Mouse (Mus musculus) liver, adult 2 months (tissue): ENCODE measurements around the gene Aacs. TPM values are rescaled to one million over a fixed set of nuclear protein-coding genes. Genes with fewer than 3 reads are reported as not detected.
"Not testable (repeated sequence)": the region's sequence is repeated elsewhere in the genome, so short reads cannot be mapped to it uniquely, and the experiment has no call there.

Experiments
- DNase-seq: peaks from one replicate; pipeline ENCODE4 v3.0.0-alpha.2; 2011; ENCODE audit warnings: low read depth, low spot score; ENCODE audit errors: extremely low read depth
- H3K27ac ChIP-seq: fragments of 200-500 bp; replicated peaks from 2 replicates; pipeline ENCODE4 v1.5.1; 2012; ENCODE audit warnings: low read depth, mild to moderate bottlenecking, control low read depth, inconsistent platforms, low read length; ENCODE audit not compliant: insufficient read depth
- H3K27me3 ChIP-seq: fragments of 200-500 bp; 2 replicates; pipeline ENCODE4 v1.6.1; 2012; ENCODE audit warnings: mild to moderate bottlenecking, moderate library complexity, low read length, inconsistent platforms; ENCODE audit not compliant: control insufficient read depth, insufficient read depth
- H3K36me3 ChIP-seq: fragments of 200-500 bp; 2 replicates; pipeline ENCODE4 v1.6.1; 2012; ENCODE audit warnings: low read length, inconsistent platforms; ENCODE audit not compliant: control insufficient read depth, insufficient read depth
- H3K4me1 ChIP-seq: fragments of 200-500 bp; 2 replicates; pipeline ENCODE4 v1.6.1; 2011; ENCODE audit warnings: low read length; ENCODE audit not compliant: control insufficient read depth, insufficient read depth
- H3K4me3 ChIP-seq: fragments of 200-500 bp; 2 replicates; pipeline ENCODE4 v1.5.1; 2011; ENCODE audit warnings: low read depth, mild to moderate bottlenecking, control low read depth, low read length, moderate library complexity; ENCODE audit not compliant: insufficient read depth
- H3K79me2 ChIP-seq: fragments of 200-500 bp; 2 replicates; pipeline ENCODE4 v1.6.1; 2012; ENCODE audit warnings: inconsistent platforms, mild to moderate bottlenecking, low read length, moderate library complexity; ENCODE audit not compliant: control insufficient read depth, insufficient read depth
- H3K9ac ChIP-seq: fragments of 200-500 bp; 2 replicates; pipeline ENCODE4 v1.6.1; 2012; ENCODE audit warnings: low read depth, mild to moderate bottlenecking, control low read depth, inconsistent platforms, low read length
- CTCF ChIP-seq: fragments of 200-500 bp; IDR thresholded peaks from 2 replicates; pipeline ENCODE4 v1.5.1; 2011; ENCODE audit warnings: low read depth, low read length, control low read depth
- POLR2A ChIP-seq: fragments of 200-500 bp; IDR thresholded peaks from 2 replicates; pipeline ENCODE4 v1.6.1; 2011; ENCODE audit warnings: low read length, control low read depth; ENCODE audit not compliant: insufficient read depth; ENCODE audit errors: extremely low read depth
- WGBS: fragments of 180-500 bp; shearing (Covaris S2); methylation state at CpG from one replicate; pipeline ENCODE4 v1.1.7; 2018; 5-methylcytosine and 5-hydroxymethylcytosine counted together
- polyA plus RNA-seq: library from polyadenylated mRNA; depleted of rRNA; stranded (reverse); fragments of >200 nt; gene quantifications from 2 replicates; pipeline ENCODE4 v1.2.3, GENCODE M21; 2012; rRNA removed
- total RNA-seq: library from RNA; depleted of rRNA; stranded (reverse); fragments of >200 nt; gene quantifications from 2 replicates; pipeline ENCODE4 v1.2.3, GENCODE M21; 2014; rRNA removed

Aacs gene
- 29.3 and 40.9 TPM in 2 replicates for total RNA-seq
- 66.8 and 190 TPM in 2 replicates for polyA plus RNA-seq

DNA sequence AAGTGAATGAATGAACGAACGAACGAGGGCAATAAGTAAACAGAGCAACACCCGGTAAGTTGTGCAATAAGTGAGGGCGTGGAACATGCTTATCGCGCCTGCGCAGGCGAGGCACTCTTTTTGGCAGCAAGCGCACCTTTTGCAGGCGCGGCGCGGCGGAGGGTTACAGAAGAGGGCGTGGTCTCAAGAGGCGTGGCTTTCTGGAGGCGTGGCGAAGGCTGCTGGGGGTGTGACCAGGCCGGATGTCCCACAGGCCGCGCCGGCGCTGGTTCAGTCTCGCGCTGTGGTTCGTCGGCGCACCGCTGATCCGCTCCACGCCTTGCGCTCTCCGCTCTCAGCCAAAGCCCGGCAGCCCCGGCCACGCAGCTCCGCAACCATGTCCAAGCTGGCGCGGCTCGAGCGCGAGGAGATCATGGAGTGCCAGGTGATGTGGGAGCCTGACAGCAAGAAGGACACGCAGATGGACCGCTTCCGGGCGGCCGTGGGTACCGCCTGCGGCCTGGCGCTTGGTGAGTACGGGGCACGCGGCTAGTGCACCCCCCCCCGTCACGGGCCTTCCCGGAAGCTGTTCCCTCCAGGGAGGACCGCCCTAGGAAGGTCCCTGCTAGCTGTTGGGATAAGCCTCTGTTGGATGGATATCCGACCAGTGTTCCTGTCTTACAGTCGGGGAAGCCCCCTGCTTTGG is at the start of gene Aacs:
Gene Aacs (plus strand): TSS at position 214 of the 685 bp plus-strand sequence.
- peak; percentile 95 for DNase-seq
- Histone ChIP-seq H3K79me2 (peaks cover 37% of the 10 kb centered on the region), H3K4me3 (peak within 1 kb of the TSS; percentile 89), H3K27ac (peak within 1 kb of the TSS; percentile 80), H3K9ac (peak within 1 kb of the TSS; percentile 94), H3K27me3 (no peaks in the 10 kb centered on the region), H3K4me1 (peaks cover 29% of the 10 kb centered on the region), H3K36me3 (peaks cover 2% of the 10 kb centered on the region)
- no peak for TF ChIP-seq CTCF
- TF ChIP-seq POLR2A, result peak; percentile 99
- WGBS, result under 1% methylated on average over 60 of the region's 60 CpGs

DNA sequence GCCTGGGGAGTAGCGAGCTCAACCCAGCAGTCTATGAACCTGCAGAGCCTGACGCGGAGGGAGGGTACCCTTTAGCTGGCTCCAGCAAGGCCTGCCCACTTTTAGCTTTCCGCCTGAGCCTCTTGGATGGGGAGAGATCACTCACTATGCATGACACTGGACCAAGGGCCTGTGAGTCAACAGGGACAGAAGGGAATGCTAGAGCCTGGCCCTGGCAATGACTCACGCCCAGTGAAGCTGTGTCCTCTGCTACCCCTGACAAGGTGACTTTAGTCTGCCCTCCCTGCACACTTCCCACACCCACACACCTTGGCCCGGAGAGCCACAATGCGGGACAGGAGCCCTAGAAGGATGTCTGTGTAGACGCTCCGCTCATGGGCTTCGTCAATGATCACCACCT is 49.3 kb upstream of the Aacs start:
- Histone ChIP-seq H3K4me1 (no peaks in the 10 kb centered on the region), H3K9ac (no peak overlapping the region), H3K27ac (no peak overlapping the region), H3K79me2 (no peaks in the 10 kb centered on the region), H3K27me3 (no peaks in the 10 kb centered on the region), H3K36me3 (peaks cover 3% of the 10 kb centered on the region; the same call in 1 of the 2 replicates), H3K4me3 (no peak overlapping the region)
- no peak for TF ChIP-seq POLR2A
- TF ChIP-seq CTCF, result no peak
- no peak for DNase-seq
- 95% methylated on average over 10 of the region's 10 CpGs for WGBS

DNA sequence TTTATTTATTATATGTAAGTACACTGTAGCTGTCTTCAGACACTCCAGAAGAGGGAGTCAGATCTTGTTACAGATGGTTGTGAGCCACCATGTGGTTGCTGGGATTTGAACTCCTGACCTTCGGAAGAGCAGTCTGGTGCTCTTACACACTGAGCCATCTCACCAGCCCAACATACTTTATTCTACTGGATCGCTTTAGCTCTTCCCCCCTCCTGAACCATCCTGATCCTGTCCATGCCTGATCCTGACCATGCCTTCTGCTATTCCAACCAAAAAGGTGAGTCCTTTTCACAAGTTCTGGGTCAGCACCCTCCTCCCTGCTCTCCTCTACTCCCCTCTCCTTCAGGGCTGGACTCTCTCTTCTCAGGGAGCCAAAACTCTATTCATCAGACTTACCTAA is 43.3 kb upstream of the Aacs start:
- H3K27ac ChIP-seq, H3K4me1 ChIP-seq, H3K9ac ChIP-seq, DNase-seq, H3K4me3 ChIP-seq, H3K36me3 ChIP-seq, H3K27me3 ChIP-seq: not testable (repeated sequence)
- WGBS, result 100% methylated on average over 2 of the region's 2 CpGs
- H3K79me2 ChIP-seq, result peaks cover 11% of the 10 kb centered on the region; the same call in 1 of the 2 replicates

DNA sequence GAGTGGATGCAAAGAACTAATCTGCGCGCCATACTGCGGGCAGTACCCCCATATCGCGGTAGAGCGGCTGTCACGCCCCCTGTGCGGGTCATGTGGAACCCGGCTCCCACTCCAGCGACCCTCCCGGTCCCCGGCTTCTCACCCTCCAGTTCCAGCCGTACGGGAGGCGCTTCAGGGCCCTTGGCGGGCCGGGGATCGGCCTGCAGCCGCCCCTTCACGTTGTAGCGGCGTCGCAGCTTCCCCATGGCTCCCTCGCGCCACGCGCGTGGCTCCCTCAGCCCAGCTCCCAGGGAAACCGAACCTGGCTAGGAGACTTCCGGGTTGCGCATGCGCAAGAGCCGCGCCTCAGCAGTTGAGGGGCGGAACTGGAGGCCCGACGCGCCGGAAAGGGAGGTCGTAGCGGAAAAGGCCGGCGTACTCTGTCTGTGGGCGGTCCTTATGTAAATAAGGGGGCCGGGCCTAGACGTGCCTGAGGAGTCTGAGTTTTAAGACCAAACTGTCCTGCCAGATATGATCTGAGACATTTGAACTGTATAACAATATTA is 41.7 kb upstream of the Aacs start, which contains the start of gene Dhx37:
Gene Dhx37 (minus strand): TSS at position 329 of the 545 bp plus-strand sequence.
- DNase-seq, result peak; percentile 85
- H3K4me1 ChIP-seq, result peaks cover 10% of the 10 kb centered on the region
- peaks cover 1% of the 10 kb centered on the region; the same call in 1 of the 2 replicates for H3K36me3 ChIP-seq
- H3K4me3 ChIP-seq, result peak within 1 kb of the TSS; percentile 86
- peaks cover 11% of the 10 kb centered on the region; the same call in 1 of the 2 replicates for H3K79me2 ChIP-seq
- TF ChIP-seq CTCF (no peak), POLR2A (peak; percentile 73)
- no peaks in the 10 kb centered on the region for H3K27me3 ChIP-seq
- H3K27ac ChIP-seq, result peak within 1 kb of the TSS; percentile 54
- WGBS, result under 1% methylated on average over 46 of the region's 46 CpGs
- peak within 1 kb of the TSS; percentile 91 for H3K9ac ChIP-seq

DNA sequence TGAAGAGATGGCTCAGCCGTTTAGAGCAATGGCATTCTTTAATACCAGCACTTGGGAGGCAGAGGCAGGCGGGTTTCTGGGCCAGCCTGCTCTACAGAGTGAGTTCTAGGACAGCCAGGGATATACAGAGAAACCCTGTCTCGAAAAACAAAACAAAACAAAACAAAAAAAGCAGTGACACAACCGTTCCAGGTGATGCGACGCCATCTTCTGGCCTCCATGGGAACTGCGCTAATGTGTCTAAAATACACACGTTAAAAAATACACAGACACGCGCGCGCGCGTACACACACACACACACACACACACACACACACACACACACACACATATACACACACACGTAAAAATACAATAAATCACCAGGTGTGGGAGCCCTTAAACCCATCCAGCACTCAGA is 41.3 kb upstream of the Aacs start:
- H3K9ac ChIP-seq, result not testable (repeated sequence)
- WGBS, result 57% methylated on average over 15 of the region's 15 CpGs
- H3K27ac ChIP-seq, result peak overlapping the region; percentile 43

More for the DNA sequence above, 41.3 kb upstream of the Aacs start:
- not testable (repeated sequence) for H3K27me3 ChIP-seq, H3K36me3 ChIP-seq, H3K4me3 ChIP-seq, DNase-seq
- peak; percentile 34 for TF ChIP-seq CTCF
- Histone ChIP-seq H3K4me1 (peaks cover 10% of the 10 kb centered on the region), H3K79me2 (peaks cover 11% of the 10 kb centered on the region; the same call in 1 of the 2 replicates)
